Comparison of ENCODE assay signal across 25 mouse cellular contexts in genomic region chr9:64278665-64279310, GRCm38 (mm10). TPM values are rescaled to one million over a fixed set of nuclear protein-coding genes. Genes with fewer than 3 reads are reported as not detected.
DNase-seq lines count a peak whose midpoint lies in the region; ATAC-seq and TF ChIP-seq lines count a peak whose summit lies in the region.
"Had no signal": no experiment of that assay in that cellular context is flagged by ENCODE, and none has a peak within 500 bp of the region (broad histone marks: within the 10 kb centered on the region; RNA-seq: fewer than 3 reads in every experiment).

No protein-coding gene starts in this region.

- peak; percentile 61 for TF ChIP-seq CTCF in E14TG2a.4 (conservative IDR thresholded peaks at IDR 0.05; ENCODE audit: low read length)
- no peak; the same call in 1 of the 2 replicates for TF ChIP-seq CTCF in left cerebral cortex, adult 2 months (IDR thresholded peaks at IDR 0.05)

- H3K4me1 ChIP-seq in midbrain, embryonic 11.5 days (ENCODE audit: control insufficient read depth, insufficient read depth, low read length), result peaks cover 2% of the 10 kb centered on the region; the same call in 1 of the 2 replicates
- H3K4me1 ChIP-seq in midbrain, embryonic 14.5 days (ENCODE audit: control insufficient read depth, insufficient read depth, low read length), result no peaks in the 10 kb centered on the region
- peaks cover 27% of the 10 kb centered on the region for H3K4me1 ChIP-seq in E14TG2a.4 (replicated peaks; ENCODE audit: low read depth, low read length)

- H3K4me2 ChIP-seq in midbrain, embryonic 11.5 days, result no peak overlapping the region
- no peak overlapping the region for H3K4me2 ChIP-seq in midbrain, embryonic 14.5 days (ENCODE audit: low read length)
- H3K4me2 ChIP-seq: forebrain, embryonic 13.5 days; midbrain, embryonic 12.5 days; neural tube, embryonic 13.5 days had no signal

- H3K4me3 ChIP-seq in midbrain, embryonic 11.5 days (ENCODE audit: low read depth, low read length), result no peak overlapping the region
- no peak overlapping the region for H3K4me3 ChIP-seq in midbrain, embryonic 14.5 days (replicated peaks; ENCODE audit: low read depth, low read length)
- H3K4me3 ChIP-seq in E14TG2a.4 (replicated peaks; ENCODE audit: low read length), result no peak overlapping the region
- no peak overlapping the region for H3K4me3 ChIP-seq in left cerebral cortex, adult 2 months
- H3K4me3 ChIP-seq: forebrain, embryonic 13.5 days; heart, embryonic 10.5 days; midbrain, embryonic 12.5 days; neural tube, embryonic 13.5 days had no signal

- H3K9me3 ChIP-seq in midbrain, embryonic 11.5 days (ENCODE audit: control insufficient read depth, low read length), result no peaks in the 10 kb centered on the region
- no peaks in the 10 kb centered on the region for H3K9me3 ChIP-seq in midbrain, embryonic 14.5 days (ENCODE audit: control insufficient read depth, low read length)
- no peaks in the 10 kb centered on the region for H3K9me3 ChIP-seq in E14TG2a.4 (ENCODE audit: low read length)
- H3K9me3 ChIP-seq: forebrain, embryonic 13.5 days; heart, embryonic 10.5 days; midbrain, embryonic 12.5 days; neural tube, embryonic 13.5 days had no signal

- ATAC-seq in midbrain, embryonic 11.5 days (ENCODE audit: low FRiP score), result no peak
- no peak for ATAC-seq in midbrain, embryonic 14.5 days (ENCODE audit: low FRiP score, low TSS enrichment)
- ATAC-seq: activated CD4-positive, CD25-positive, alpha-beta regulatory T cell, adult 4 months; forebrain, embryonic 13.5 days; hindbrain, embryonic 16.5 days; intestine, embryonic 16.5 days; lung, postnatal 0 days had no signal

- no peak overlapping the region for H3K9ac ChIP-seq in midbrain, embryonic 11.5 days (ENCODE audit: low read length)
- no peak overlapping the region for H3K9ac ChIP-seq in midbrain, embryonic 14.5 days (replicated peaks; ENCODE audit: low read length)
- H3K9ac ChIP-seq: forebrain, embryonic 13.5 days; midbrain, embryonic 12.5 days; neural tube, embryonic 13.5 days had no signal

- H3K27ac ChIP-seq in midbrain, embryonic 11.5 days (ENCODE audit: low read depth, low read length), result no peak overlapping the region
- H3K27ac ChIP-seq in midbrain, embryonic 14.5 days (replicated peaks; ENCODE audit: low read depth, low read length), result no peak overlapping the region
- H3K27ac ChIP-seq in left cerebral cortex, adult 2 months, result no peak overlapping the region
- H3K27ac ChIP-seq: forebrain, embryonic 13.5 days; heart, embryonic 10.5 days; midbrain, embryonic 12.5 days; neural tube, embryonic 13.5 days had no signal

- H3K27me3 ChIP-seq in midbrain, embryonic 11.5 days (ENCODE audit: control insufficient read depth, insufficient read depth, low read length), result no peaks in the 10 kb centered on the region
- no peaks in the 10 kb centered on the region for H3K27me3 ChIP-seq in midbrain, embryonic 14.5 days (ENCODE audit: control insufficient read depth, insufficient read depth, low read length)
- H3K27me3 ChIP-seq in E14TG2a.4 (ENCODE audit: insufficient read depth, low read length), result no peaks in the 10 kb centered on the region
- H3K27me3 ChIP-seq: forebrain, embryonic 13.5 days; midbrain, embryonic 12.5 days; neural tube, embryonic 13.5 days had no signal

- no peaks in the 10 kb centered on the region for H3K36me3 ChIP-seq in midbrain, embryonic 11.5 days (ENCODE audit: control insufficient read depth, insufficient read depth, low read length)
- H3K36me3 ChIP-seq in midbrain, embryonic 14.5 days (ENCODE audit: control insufficient read depth, insufficient read depth, low read length), result no peaks in the 10 kb centered on the region
- H3K36me3 ChIP-seq in E14TG2a.4 (ENCODE audit: insufficient read depth, low read length), result peaks cover 8% of the 10 kb centered on the region
- H3K36me3 ChIP-seq: heart, embryonic 10.5 days; midbrain, embryonic 12.5 days; neural tube, embryonic 13.5 days had no signal

- WGBS in midbrain, embryonic 11.5 days, result 93% methylated on average over 6 of the region's 6 CpGs
- 94% methylated on average over 6 of the region's 6 CpGs for whole genome bisulfite sequencing in midbrain, embryonic 14.5 days

- intact Hi-C loops in left cerebral cortex, adult 2 months (cut with DNase I), result no loop called here

- peak; percentile 79 for DNase-seq in midbrain, embryonic 11.5 days (ENCODE audit: low spot score, missing footprints)
- no peak for DNase-seq in midbrain, embryonic 14.5 days
- DNase-seq in ZHBTc4 (ENCODE audit: low read depth, low spot score), result peak; percentile 68
- no peak for DNase-seq in neural tube, embryonic 10.5 days (ENCODE audit: extremely low spot score, low spot score)
- no peak for DNase-seq in left cerebral cortex, adult 2 months (ENCODE audit: extremely low spot score in 1 of 2, low spot score in 2 of 2)
- DNase-seq in left cerebral cortex, adult 9 months (ENCODE audit: low spot score in 2 of 2), result no peak
- DNase-seq: adrenal gland, postnatal 10 days; cerebellum, adult 8-10 months; cerebellum, postnatal 36 days; heart, postnatal 4 days; kidney, adult 9 months; kidney, postnatal 36 days; retina, postnatal 1 day; right cerebral cortex, postnatal 25 days; spleen, adult 18-20 months; thymus, postnatal 14 days had no signal

RNA-seq across cellular contexts. Expression of gene Tipin, which starts 2.6 kb away (rescaled TPM):
- polyA plus RNA-seq in midbrain, embryonic 11.5 days (2014; fragmentation: Nextera tagmentation; extraction: Ambion mirVana), result 286 TPM in 2 replicates
- polyA plus RNA-seq in midbrain, embryonic 14.5 days (2014; fragmentation: Nextera tagmentation; extraction: Ambion mirVana), result 79.8 and 103 TPM in 2 replicates
- total RNA-seq in left cerebral cortex, adult 2 months (2021), result 10 to 100 TPM; 12.9 to 20.2 TPM

RNA-seq across cellular contexts. Expression of gene Map2k1, which starts 25.4 kb away (rescaled TPM):
- polyA plus RNA-seq in midbrain, embryonic 11.5 days (2014; fragmentation: Nextera tagmentation; extraction: Ambion mirVana), result 78.2 and 78.8 TPM in 2 replicates
- polyA plus RNA-seq in midbrain, embryonic 14.5 days (2014; fragmentation: Nextera tagmentation; extraction: Ambion mirVana), result 46.4 and 50.7 TPM in 2 replicates
- total RNA-seq in left cerebral cortex, adult 2 months (2021), result 100 to 1,000 TPM; 286 to 295 TPM

RNA-seq across cellular contexts. Expression of gene Uchl4, which starts 43.8 kb away (rescaled TPM):
- 1.8 and 2.6 TPM in 2 replicates for polyA plus RNA-seq in midbrain, embryonic 11.5 days (2014; fragmentation: Nextera tagmentation; extraction: Ambion mirVana)
- 2.9 and 3.0 TPM in 2 replicates for polyA plus RNA-seq in midbrain, embryonic 14.5 days (2014; fragmentation: Nextera tagmentation; extraction: Ambion mirVana)
- 1 to 10 TPM; 1.5 TPM for total RNA-seq in left cerebral cortex, adult 2 months (2021)

Comparison
In these comparisons a context has a peak if more than half of its experiments do, and no peak if none do; other contexts are left out.
1. DNase-seq: peak in midbrain, embryonic 11.5 days (single experiment) and ZHBTc4 (single experiment); none in midbrain, embryonic 14.5 days (single experiment), neural tube, embryonic 10.5 days (single experiment), left cerebral cortex, adult 2 months (0 of 2) and left cerebral cortex, adult 9 months (0 of 2).